Comparison of ENCODE assay signal across 14 mouse cellular contexts in the genomic region with DNA sequence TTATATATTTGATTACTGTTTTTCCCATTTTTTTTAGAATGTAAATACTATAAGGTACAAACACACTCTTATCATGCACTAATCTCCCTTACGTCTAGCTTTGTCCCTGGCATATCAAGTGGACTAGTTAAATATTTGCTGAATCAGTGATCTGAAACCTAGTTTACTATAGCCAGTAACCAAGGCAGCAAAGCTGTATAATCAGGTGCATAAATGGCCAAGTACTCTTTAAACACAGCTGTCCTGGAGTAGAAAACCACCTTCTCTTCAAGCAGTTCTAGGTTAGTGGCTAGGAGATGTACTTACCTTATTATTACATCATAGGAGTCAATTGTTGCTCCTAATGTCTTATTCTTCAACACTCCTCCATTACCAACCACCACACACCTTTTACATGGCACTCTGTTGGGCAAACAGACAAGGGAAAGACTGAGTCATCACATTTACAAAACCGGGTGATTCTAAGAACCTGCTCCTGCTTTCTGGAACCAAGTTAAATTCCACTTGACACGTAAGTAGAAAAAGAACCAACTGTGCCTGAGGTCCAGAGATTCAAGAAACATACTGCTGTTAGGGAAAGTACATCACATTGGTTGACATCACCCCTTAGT. TPM values are rescaled to one million over a fixed set of nuclear protein-coding genes. Genes with fewer than 3 reads are reported as not detected.
A peak's percentile ranks its signal among the peaks of the same experiment; 100 is the strongest.
DNase-seq lines count a peak whose midpoint lies in the region; ATAC-seq and TF ChIP-seq lines count a peak whose summit lies in the region.
"Had no signal": no experiment of that assay in that cellular context is flagged by ENCODE, and none has a peak within 500 bp of the region (broad histone marks: within the 10 kb centered on the region; RNA-seq: fewer than 3 reads in every experiment).

No protein-coding gene starts in this region.

- no peak for TF ChIP-seq CTCF in kidney, postnatal 0 days (IDR thresholded peaks at IDR 0.05; ENCODE audit: low read depth)

- H3K27ac ChIP-seq in heart, embryonic 16.5 days (ENCODE audit: low read length) = peak overlapping the region; percentile 69
- H3K27ac ChIP-seq in kidney, postnatal 0 days = peak overlapping the region; percentile 86; the same call in 1 of the 2 replicates
- no peak overlapping the region; the same call in 1 of the 2 replicates for H3K27ac ChIP-seq in forebrain, embryonic 15.5 days (replicated peaks)
- H3K27ac ChIP-seq in hindbrain, embryonic 13.5 days = no peak overlapping the region
- H3K27ac ChIP-seq: hindbrain, embryonic 10.5 days; limb, embryonic 12.5 days; liver, embryonic 14.5 days had no signal

- no peak overlapping the region for H3K4me3 ChIP-seq in heart, embryonic 16.5 days (ENCODE audit: low read length)
- H3K4me3 ChIP-seq in kidney, postnatal 0 days (replicated peaks; ENCODE audit: low read depth, low read length) = no peak overlapping the region
- no peak overlapping the region for H3K4me3 ChIP-seq in forebrain, embryonic 15.5 days
- no peak overlapping the region for H3K4me3 ChIP-seq in hindbrain, embryonic 13.5 days
- H3K4me3 ChIP-seq: hindbrain, embryonic 10.5 days; limb, embryonic 12.5 days had no signal

- H3K27me3 ChIP-seq in heart, embryonic 16.5 days (ENCODE audit: control insufficient read depth, insufficient read depth, low read length) = no peaks in the 10 kb centered on the region
- no peaks in the 10 kb centered on the region for H3K27me3 ChIP-seq in kidney, postnatal 0 days (ENCODE audit: insufficient read depth, low read length)
- H3K27me3 ChIP-seq in forebrain, embryonic 15.5 days = no peaks in the 10 kb centered on the region
- no peaks in the 10 kb centered on the region for H3K27me3 ChIP-seq in hindbrain, embryonic 13.5 days
- H3K27me3 ChIP-seq: limb, embryonic 12.5 days had no signal

- H3K4me2 ChIP-seq in heart, embryonic 16.5 days (ENCODE audit: low read depth, low read length) = no peak overlapping the region
- H3K4me2 ChIP-seq in kidney, postnatal 0 days (ENCODE audit: low read length) = no peak overlapping the region
- H3K4me2 ChIP-seq in forebrain, embryonic 15.5 days (replicated peaks) = no peak overlapping the region
- H3K4me2 ChIP-seq in hindbrain, embryonic 13.5 days = no peak overlapping the region
- H3K4me2 ChIP-seq: limb, embryonic 12.5 days had no signal

- peaks cover 9% of the 10 kb centered on the region for H3K9me3 ChIP-seq in heart, embryonic 16.5 days (replicated peaks; ENCODE audit: control insufficient read depth, low read length)
- H3K9me3 ChIP-seq in kidney, postnatal 0 days (replicated peaks; ENCODE audit: low read length) = no peaks in the 10 kb centered on the region
- 0 out of 2 replicates have a peak, but pooled peaks cover 6% of the 10 kb centered on the region for H3K9me3 ChIP-seq in forebrain, embryonic 15.5 days
- peaks cover 5% of the 10 kb centered on the region; the same call in 1 of the 2 replicates for H3K9me3 ChIP-seq in hindbrain, embryonic 13.5 days

- no peak for ATAC-seq in heart, embryonic 16.5 days (replicated peaks; ENCODE audit: extremely low read depth, insufficient read depth, low FRiP score)
- peak; percentile 66 for ATAC-seq in kidney, postnatal 0 days (replicated peaks; ENCODE audit: low FRiP score, low read depth)
- ATAC-seq in forebrain, embryonic 15.5 days (replicated peaks) = no peak
- ATAC-seq in hindbrain, embryonic 13.5 days (ENCODE audit: low FRiP score) = no peak

- DNase-seq in heart, adult 18-20 months = no peak
- no peak for DNase-seq in kidney, postnatal 0 days (ENCODE audit: low spot score)
- no peak for DNase-seq in kidney, adult 11 months
- DNase-seq in lung, postnatal 25 days (ENCODE audit: low spot score) = peak; percentile 37
- no peak for DNase-seq in lung, postnatal 4 days
- DNase-seq: cerebellum, adult 9-11 months; right cerebral cortex, adult 18-20 months; thymus, postnatal 14 days had no signal

- 70% methylated on average over 3 of the region's 3 CpGs for WGBS in heart, embryonic 16.5 days
- 62% methylated on average over 3 of the region's 3 CpGs for WGBS in kidney, postnatal 0 days
- WGBS in forebrain, embryonic 15.5 days = 91% methylated on average over 3 of the region's 3 CpGs
- WGBS in hindbrain, embryonic 13.5 days = 93% methylated on average over 3 of the region's 3 CpGs

- peaks cover 10% of the 10 kb centered on the region for H3K4me1 ChIP-seq in heart, embryonic 16.5 days (ENCODE audit: control insufficient read depth, insufficient read depth, low read length)
- H3K4me1 ChIP-seq in kidney, postnatal 0 days (replicated peaks; ENCODE audit: insufficient read depth, low read length) = peaks cover 11% of the 10 kb centered on the region; the same call in 1 of the 2 replicates
- H3K4me1 ChIP-seq in forebrain, embryonic 15.5 days = no peaks in the 10 kb centered on the region
- H3K4me1 ChIP-seq in hindbrain, embryonic 13.5 days (replicated peaks) = no peaks in the 10 kb centered on the region
- H3K4me1 ChIP-seq: hindbrain, embryonic 10.5 days; limb, embryonic 12.5 days had no signal

- H3K9ac ChIP-seq in heart, embryonic 16.5 days (ENCODE audit: low read length) = no peak overlapping the region
- no peak overlapping the region for H3K9ac ChIP-seq in kidney, postnatal 0 days (ENCODE audit: low read depth, low read length)
- H3K9ac ChIP-seq in forebrain, embryonic 15.5 days (replicated peaks) = no peak overlapping the region
- H3K9ac ChIP-seq in hindbrain, embryonic 13.5 days = no peak overlapping the region
- H3K9ac ChIP-seq: limb, embryonic 12.5 days; liver, embryonic 14.5 days had no signal

- H3K36me3 ChIP-seq in heart, embryonic 16.5 days (ENCODE audit: control insufficient read depth, insufficient read depth) = peaks cover 42% of the 10 kb centered on the region
- H3K36me3 ChIP-seq in kidney, postnatal 0 days (ENCODE audit: insufficient read depth, low read length) = peaks cover 26% of the 10 kb centered on the region; the same call in 1 of the 2 replicates
- H3K36me3 ChIP-seq in forebrain, embryonic 15.5 days = no peaks in the 10 kb centered on the region
- H3K36me3 ChIP-seq in hindbrain, embryonic 13.5 days = peaks cover 25% of the 10 kb centered on the region

RNA-seq across cellular contexts. Expression of gene St3gal6, which starts 48.4 kb away (rescaled TPM):
- polyA plus RNA-seq in heart, embryonic 16.5 days (2015; fragmentation: Nextera tagmentation; extraction: Ambion mirVana) = 18.0 and 19.6 TPM in 2 replicates
- total RNA-seq in heart, adult 18-20 months (2021) = 10 to 100 TPM; 41.9 to 43.0 TPM
- polyA plus RNA-seq in kidney, postnatal 0 days (2015; fragmentation: Nextera tagmentation; extraction: Ambion mirVana) = 93.6 and 93.8 TPM in 2 replicates
- 4.3 and 6.8 TPM in 2 replicates for polyA plus RNA-seq in forebrain, embryonic 15.5 days (2015; fragmentation: Nextera tagmentation; extraction: Ambion mirVana)
- 9.5 and 12.7 TPM in 2 replicates for polyA plus RNA-seq in hindbrain, embryonic 13.5 days (2015; fragmentation: Nextera tagmentation; extraction: Ambion mirVana)

Comparison
In these comparisons a context has a peak if more than half of its experiments do, and no peak if none do; other contexts are left out.
1. H3K27ac ChIP-seq: peak in heart, embryonic 16.5 days (single experiment) and kidney, postnatal 0 days (single experiment); none in forebrain, embryonic 15.5 days (single experiment) and hindbrain, embryonic 13.5 days (single experiment).